Mouse (Mus musculus) limb, embryonic 14.5 days (tissue): ENCODE measurements around the gene Rpl9-ps6. TPM values are rescaled to one million over a fixed set of nuclear protein-coding genes. Genes with fewer than 3 reads are reported as not detected.

Experiments used
- ATAC-seq: fragments of 200-750 bp; cut with Nextera tagmentation; 2 replicates; pipeline ENCODE4 v1.8.0; 2017; ENCODE audit warnings: low read depth, moderate number of reproducible peaks, moderate TSS enrichment; ENCODE audit not compliant: low FRiP score
- DNase-seq: peaks from one replicate; pipeline ENCODE4 v3.0.0-alpha.2; 2015; ENCODE audit warnings: low spot score
- H3K27ac ChIP-seq: fragments of 300-500 bp; sonication (generic); replicated peaks from 2 replicates; pipeline ENCODE4 v1.5.1; 2014; ENCODE audit warnings: low read depth, mild to moderate bottlenecking, low read length, moderate library complexity, mixed read lengths
- H3K27me3 ChIP-seq: fragments of 300-500 bp; sonication (generic); 2 replicates; pipeline ENCODE4 v1.6.1; 2014; ENCODE audit warnings: low read length, mixed read lengths; ENCODE audit not compliant: control insufficient read depth, insufficient read depth
- H3K36me3 ChIP-seq: fragments of 300-500 bp; sonication (generic); 2 replicates; pipeline ENCODE4 v1.6.1; 2014; ENCODE audit warnings: mild to moderate bottlenecking, low read length, moderate library complexity, mixed read lengths; ENCODE audit not compliant: control insufficient read depth, insufficient read depth
- H3K4me1 ChIP-seq: fragments of 300-500 bp; sonication (generic); 2 replicates; pipeline ENCODE4 v1.6.1; 2014; ENCODE audit warnings: antibody characterized with exemption, low read length, mixed read lengths; ENCODE audit not compliant: control insufficient read depth, insufficient read depth
- H3K4me2 ChIP-seq: fragments of 300-500 bp; sonication (generic); replicated peaks from 2 replicates; pipeline ENCODE4 v1.6.1; 2014; ENCODE audit warnings: low read depth, mild to moderate bottlenecking, low read length, moderate library complexity; ENCODE audit not compliant: severe bottlenecking
- H3K4me3 ChIP-seq: fragments of 300-500 bp; sonication (generic); replicated peaks from 2 replicates; pipeline ENCODE4 v1.5.1; 2014; ENCODE audit warnings: low read length
- H3K9ac ChIP-seq: fragments of 300-500 bp; sonication (generic); 2 replicates; pipeline ENCODE4 v1.6.1; 2014; ENCODE audit warnings: mild to moderate bottlenecking, low read depth, low read length, moderate library complexity; ENCODE audit not compliant: severe bottlenecking
- H3K9me3 ChIP-seq: fragments of 300-500 bp; sonication (generic); 2 replicates; pipeline ENCODE4 v1.6.1; 2016; ENCODE audit warnings: low read length; ENCODE audit not compliant: control insufficient read depth
- POLR2A ChIP-seq: fragments of 200-500 bp; IDR thresholded peaks from 2 replicates; pipeline ENCODE4 v1.8.0; 2012; ENCODE audit warnings: inconsistent platforms, mild to moderate bottlenecking, moderate library complexity, borderline replicate concordance; ENCODE audit not compliant: insufficient read depth, insufficient read length; ENCODE audit errors: extremely low read depth
- WGBS: fragments of 180-500 bp; shearing (Covaris S2); extraction: QIAGEN DNeasy Blood & Tissue Kit; methylation state at CpG from one replicate; pipeline ENCODE4 v1.1.7; 2014; 5-methylcytosine and 5-hydroxymethylcytosine counted together
- polyA plus RNA-seq, 2 experiments: library from polyadenylated mRNA; depleted of rRNA in 1 of 2; stranded (reverse) in 1 of 2; unstranded in 1 of 2; fragments of >200 nt; fragmentation: Nextera tagmentation in 1 of 2; extraction: Ambion mirVana in 1 of 2; gene quantifications; 2 replicates each; pipeline versions ENCODE4 v1.2.1 to v1.2.3; 2012 to 2014

The Rpl9-ps6 gene
- polyA plus RNA-seq, 2 experiments, result 47.7 to 162 TPM

GRCm38 (mm10) chr19:32495034-32495433 is 28.7 kb upstream of the Rpl9-ps6 start:
- DNase-seq, result no peak
- no peak for ATAC-seq
- H3K27ac ChIP-seq, result no peak overlapping the region
- no peaks in the 10 kb centered on the region for H3K9me3 ChIP-seq
- 92% methylated on average over 11 of the region's 11 CpGs for WGBS
- no peak overlapping the region for H3K4me2 ChIP-seq
- H3K4me3 ChIP-seq, result no peak overlapping the region
- H3K9ac ChIP-seq, result no peak overlapping the region
- H3K27me3 ChIP-seq, result no peaks in the 10 kb centered on the region
- H3K4me1 ChIP-seq, result no peaks in the 10 kb centered on the region
- no peak for TF ChIP-seq POLR2A
- peaks cover 52% of the 10 kb centered on the region for H3K36me3 ChIP-seq

GRCm38 (mm10) chr19:32494611-32495010 is 28.2 kb upstream of the Rpl9-ps6 start:
- Histone ChIP-seq H3K27ac (no peak overlapping the region), H3K36me3 (peaks cover 52% of the 10 kb centered on the region), H3K4me1 (no peaks in the 10 kb centered on the region), H3K4me3 (no peak overlapping the region), H3K9me3 (no peaks in the 10 kb centered on the region), H3K27me3 (no peaks in the 10 kb centered on the region), H3K9ac (no peak overlapping the region), H3K4me2 (no peak overlapping the region)
- WGBS, result 95% methylated on average over 13 of the region's 13 CpGs
- ATAC-seq (no peak), DNase-seq (no peak)
- no peak for TF ChIP-seq POLR2A

- no peak overlapping the region for H3K4me2 ChIP-seq
- ATAC-seq, result no peak
- no peaks in the 10 kb centered on the region for H3K27me3 ChIP-seq
- no peaks in the 10 kb centered on the region for H3K4me1 ChIP-seq
- no peak overlapping the region for H3K4me3 ChIP-seq
- DNase-seq, result no peak
- peaks cover 44% of the 10 kb centered on the region for H3K36me3 ChIP-seq
- no peaks in the 10 kb centered on the region for H3K9me3 ChIP-seq
- H3K27ac ChIP-seq, result no peak overlapping the region
- TF ChIP-seq POLR2A, result no peak
- 51% methylated on average over 8 of the region's 8 CpGs for WGBS
- no peak overlapping the region for H3K9ac ChIP-seq
These were observed 27.1 kb upstream of the Rpl9-ps6 start for GRCm38 (mm10) chr19:32493471-32493870.

GRCm38 (mm10) chr19:32492981-32493380 is 26.6 kb upstream of the Rpl9-ps6 start:
- no peak overlapping the region for H3K9ac ChIP-seq
- no peaks in the 10 kb centered on the region for H3K27me3 ChIP-seq
- DNase-seq, result no peak
- no peak overlapping the region for H3K4me2 ChIP-seq
- no peak for TF ChIP-seq POLR2A
- no peak overlapping the region for H3K27ac ChIP-seq
- H3K4me1 ChIP-seq, result 0 out of 2 replicates have a peak, but pooled peaks cover under 1% of the 10 kb centered on the region
- H3K36me3 ChIP-seq, result peaks cover 40% of the 10 kb centered on the region
- no peak for ATAC-seq
- H3K4me3 ChIP-seq, result no peak overlapping the region
- H3K9me3 ChIP-seq, result no peaks in the 10 kb centered on the region
- WGBS, result 90% methylated on average over 5 of the region's 5 CpGs

- H3K4me2 ChIP-seq, result no peak overlapping the region
- H3K9me3 ChIP-seq, result no peaks in the 10 kb centered on the region
- H3K4me1 ChIP-seq, result peaks cover 5% of the 10 kb centered on the region
- peaks cover 34% of the 10 kb centered on the region for H3K36me3 ChIP-seq
- 81% methylated on average over 3 of the region's 3 CpGs for WGBS
- ATAC-seq (no peak), DNase-seq (no peak)
- no peak overlapping the region for H3K27ac ChIP-seq
- no peaks in the 10 kb centered on the region for H3K27me3 ChIP-seq
- no peak overlapping the region for H3K9ac ChIP-seq
- no peak overlapping the region for H3K4me3 ChIP-seq
- TF ChIP-seq POLR2A, result no peak
These were observed 26.0 kb upstream of the Rpl9-ps6 start for GRCm38 (mm10) chr19:32492339-32492738.

GRCm38 (mm10) chr19:32490976-32491375 is 24.6 kb upstream of the Rpl9-ps6 start:
- WGBS, result 100% methylated on average over 2 of the region's 2 CpGs
- peaks cover 30% of the 10 kb centered on the region for H3K36me3 ChIP-seq
- ATAC-seq, result no peak

More at GRCm38 (mm10) chr19:32490976-32491375, 24.6 kb upstream of the Rpl9-ps6 start:
- no peak overlapping the region for H3K4me2 ChIP-seq
- peaks cover 11% of the 10 kb centered on the region for H3K4me1 ChIP-seq
- TF ChIP-seq POLR2A, result no peak
- no peak overlapping the region for H3K4me3 ChIP-seq
- H3K9ac ChIP-seq, result no peak overlapping the region
- H3K27me3 ChIP-seq, result no peaks in the 10 kb centered on the region
- H3K9me3 ChIP-seq, result no peaks in the 10 kb centered on the region
- no peak overlapping the region for H3K27ac ChIP-seq
- DNase-seq, result no peak
